34 mouse cellular contexts compared by ENCODE assay signal in the genomic region with DNA sequence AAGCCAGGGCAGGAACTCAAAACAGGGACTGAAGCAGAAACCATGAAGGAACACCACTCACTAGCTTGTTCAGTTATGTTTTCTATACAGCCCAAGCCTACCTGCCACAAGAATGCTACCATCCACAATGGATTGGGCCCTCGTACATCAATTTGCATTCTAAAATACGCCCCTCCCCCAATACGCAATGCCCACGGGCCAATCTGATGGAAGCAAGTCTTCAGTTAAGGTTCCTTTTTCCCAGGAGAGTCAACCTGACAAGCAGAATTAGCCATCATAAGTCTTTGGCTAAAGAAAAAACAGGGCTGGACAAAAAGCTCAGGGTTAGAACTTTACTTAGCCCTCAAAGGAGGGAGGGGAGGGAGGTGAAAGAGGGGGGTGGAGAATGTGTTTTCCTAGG. TPM values are rescaled to one million over a fixed set of nuclear protein-coding genes. Genes with fewer than 3 reads are reported as not detected.
"Had no signal": no experiment of that assay in that cellular context is flagged by ENCODE, and none has a peak within 500 bp of the region (broad histone marks: within the 10 kb centered on the region; RNA-seq: fewer than 3 reads in every experiment).

No protein-coding gene starts in this region.

- H3K4me3 ChIP-seq: heart, embryonic 13.5 days; heart, embryonic 15.5 days; hindbrain, embryonic 10.5 days; hindbrain, embryonic 12.5 days; hindbrain, embryonic 13.5 days; hindbrain, embryonic 15.5 days; intestine, embryonic 15.5 days; kidney, embryonic 15.5 days; layer of hippocampus, adult 2 months; left cerebral cortex, adult 2 months had no signal

- H3K27ac ChIP-seq: heart, embryonic 13.5 days; heart, embryonic 15.5 days; hindbrain, embryonic 10.5 days; hindbrain, embryonic 12.5 days; hindbrain, embryonic 13.5 days; hindbrain, embryonic 15.5 days; hindbrain, postnatal 0 days; intestine, embryonic 15.5 days; kidney, embryonic 15.5 days; kidney, postnatal 0 days; layer of hippocampus, adult 2 months; left cerebral cortex, adult 2 months had no signal

- DNase-seq: heart, postnatal 10 days; heart, postnatal 14 days; heart, postnatal 36 days; heart, postnatal 4 days; kidney, adult 11 months; kidney, adult 18-20 months; kidney, adult 2 months; kidney, adult 8-10 months; kidney, adult 9 months; kidney, postnatal 10 days; kidney, postnatal 14 days; kidney, postnatal 25 days; kidney, postnatal 36 days; kidney, postnatal 4 days; layer of hippocampus, adult 9-11 months; layer of hippocampus, postnatal 36 days had no signal

- H3K27me3 ChIP-seq: heart, embryonic 13.5 days; heart, embryonic 15.5 days; hindbrain, embryonic 12.5 days; hindbrain, embryonic 13.5 days; hindbrain, embryonic 15.5 days; intestine, embryonic 15.5 days; kidney, embryonic 15.5 days had no signal

- ATAC-seq: hindbrain, embryonic 16.5 days; hindbrain, postnatal 0 days; inflammation-experienced regulatory T-cells, adult 6 months; intestine, embryonic 15.5 days; intestine, embryonic 16.5 days; intestine, postnatal 0 days had no signal

- H3K4me1 ChIP-seq: heart, embryonic 15.5 days; hindbrain, embryonic 10.5 days; hindbrain, embryonic 12.5 days; hindbrain, embryonic 13.5 days; hindbrain, embryonic 15.5 days; intestine, embryonic 15.5 days; kidney, embryonic 15.5 days had no signal

- H3K4me2 ChIP-seq: heart, embryonic 11.5 days; heart, embryonic 13.5 days; heart, embryonic 15.5 days; hindbrain, embryonic 12.5 days; hindbrain, embryonic 13.5 days; hindbrain, embryonic 15.5 days; intestine, embryonic 15.5 days; kidney, embryonic 15.5 days had no signal

- H3K9me3 ChIP-seq: heart, embryonic 15.5 days; hindbrain, embryonic 13.5 days; hindbrain, embryonic 15.5 days; intestine, embryonic 15.5 days; kidney, embryonic 15.5 days had no signal

- H3K9ac ChIP-seq: heart, embryonic 13.5 days; heart, embryonic 15.5 days; hindbrain, embryonic 12.5 days; hindbrain, embryonic 13.5 days; hindbrain, embryonic 15.5 days; intestine, embryonic 15.5 days; kidney, embryonic 15.5 days had no signal

- H3K36me3 ChIP-seq: heart, embryonic 15.5 days; hindbrain, embryonic 12.5 days; hindbrain, embryonic 13.5 days; hindbrain, embryonic 15.5 days; intestine, embryonic 15.5 days had no signal

RNA-seq across cellular contexts. Expression of a gene that starts 22.0 kb away (rescaled TPM):
- total RNA-seq: hematopoietic stem cell, adult 5-6 weeks had no signal
- polyA plus RNA-seq: inflammation-experienced regulatory T-cells, adult 6 months had no signal
